Mouse (Mus musculus): ENCODE measurements around the gene Thada. TPM values are rescaled to one million over a fixed set of nuclear protein-coding genes. Genes with fewer than 3 reads are reported as not detected.

Thada gene
- polyA plus RNA-seq, 1 experiment from 2014 or later, result 10.3 TPM

DNA sequence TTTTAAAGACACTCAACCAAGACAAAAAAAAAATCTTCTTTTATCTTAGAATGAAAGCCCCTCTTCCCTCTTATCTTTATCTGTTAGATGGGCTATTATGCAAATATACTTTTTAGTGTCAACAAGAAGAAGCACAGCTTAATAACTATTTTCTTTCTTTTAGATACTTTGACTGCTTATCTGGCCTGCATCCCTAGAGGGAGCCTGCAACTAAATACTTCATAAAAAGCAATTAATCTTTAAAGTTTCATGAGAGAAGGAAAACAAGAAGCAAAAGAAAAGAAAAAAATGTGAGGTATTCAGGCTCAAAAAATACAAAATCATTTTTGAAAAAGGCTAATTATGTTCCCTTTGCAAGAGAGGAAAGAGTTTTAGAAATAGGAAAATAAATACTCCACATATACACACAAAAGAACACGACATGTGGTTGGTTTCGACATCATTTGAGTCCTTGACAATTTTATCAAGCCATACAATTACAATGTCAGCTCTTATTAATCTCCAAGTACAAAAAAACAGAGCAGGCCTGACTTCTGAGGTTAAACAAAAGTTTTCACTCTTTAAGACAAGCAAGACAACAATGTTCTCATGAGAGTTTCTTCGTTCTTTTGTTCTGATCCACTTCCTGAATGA is 32.1 kb upstream of the Thada start:
- H3K4me1 ChIP-seq, result peaks cover 3% of the 10 kb centered on the region; the same call in 1 of the 2 replicates
- WGBS, result 43% methylated on average over 3 of the region's 3 CpGs
- H3K4me2 ChIP-seq, result no peak overlapping the region
- no peak overlapping the region for H3K4me3 ChIP-seq
- no peak overlapping the region for H3K9ac ChIP-seq
- no peak overlapping the region for H3K27ac ChIP-seq
- ATAC-seq (ENCODE audit: insufficient number of reproducible peaks, insufficient read depth, low FRiP score, low TSS enrichment, low read depth), result no peak
- H3K9me3 ChIP-seq, result no peaks in the 10 kb centered on the region
- H3K36me3 ChIP-seq, result no peaks in the 10 kb centered on the region
- H3K27me3 ChIP-seq, result no peaks in the 10 kb centered on the region

DNA sequence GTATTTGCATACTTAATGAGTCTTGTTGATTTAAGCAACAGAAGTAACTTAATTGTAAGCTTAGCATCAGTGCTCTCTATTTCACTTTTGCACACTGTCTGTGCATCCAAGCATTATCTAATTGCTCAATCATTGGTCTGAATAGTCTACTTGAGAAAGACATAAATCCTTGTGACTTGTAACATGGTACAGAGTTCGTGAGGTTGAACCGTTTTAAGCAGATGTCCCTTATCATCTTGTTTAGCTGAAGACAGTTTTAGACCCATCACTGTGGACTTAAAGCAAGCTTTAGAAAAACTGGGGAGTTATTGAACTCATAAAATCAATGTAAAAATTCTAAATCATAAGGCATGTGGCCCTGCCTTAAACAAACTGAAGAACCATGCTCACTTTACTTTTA is 31.6 kb upstream of the Thada start:
- H3K9me3 ChIP-seq, result no peaks in the 10 kb centered on the region
- ATAC-seq (ENCODE audit: insufficient number of reproducible peaks, insufficient read depth, low FRiP score, low TSS enrichment, low read depth), result no peak
- H3K36me3 ChIP-seq, result no peaks in the 10 kb centered on the region
- no peak overlapping the region for H3K4me2 ChIP-seq
- no peaks in the 10 kb centered on the region for H3K27me3 ChIP-seq
- 71% methylated on average over 2 of the region's 2 CpGs for WGBS
- H3K4me1 ChIP-seq, result peaks cover 3% of the 10 kb centered on the region; the same call in 1 of the 2 replicates
- no peak overlapping the region for H3K27ac ChIP-seq
- H3K9ac ChIP-seq, result no peak overlapping the region
- no peak overlapping the region for H3K4me3 ChIP-seq

DNA sequence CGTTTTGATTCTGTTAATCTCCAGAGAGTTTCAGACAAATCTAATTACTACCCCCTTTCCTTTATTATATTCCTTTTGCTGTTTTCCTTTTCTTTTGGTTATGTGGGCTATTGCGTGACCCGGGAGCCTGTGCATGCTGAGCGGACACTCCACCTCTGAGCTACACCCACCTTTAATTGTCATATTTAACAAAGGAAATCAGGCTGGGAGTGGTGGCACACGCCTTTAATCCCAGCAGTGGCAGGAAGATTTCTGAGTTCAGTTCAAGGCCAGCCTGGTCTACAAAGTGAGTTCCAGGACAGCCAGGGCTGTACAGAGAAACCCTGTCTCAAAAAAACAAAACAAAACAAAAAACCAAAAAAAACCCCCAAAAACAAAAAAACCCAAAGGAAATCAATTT is 31.0 kb upstream of the Thada start:
- H3K27me3 ChIP-seq, result no peaks in the 10 kb centered on the region
- H3K4me1 ChIP-seq, result peaks cover 3% of the 10 kb centered on the region; the same call in 1 of the 2 replicates
- no peak overlapping the region for H3K4me2 ChIP-seq
- H3K4me3 ChIP-seq, result no peak overlapping the region
- H3K9me3 ChIP-seq, result no peaks in the 10 kb centered on the region
- no peaks in the 10 kb centered on the region for H3K36me3 ChIP-seq
- WGBS, result 87% methylated on average over 5 of the region's 5 CpGs
- no peak overlapping the region for H3K27ac ChIP-seq
- ATAC-seq (ENCODE audit: insufficient number of reproducible peaks, insufficient read depth, low FRiP score, low TSS enrichment, low read depth), result no peak
- no peak overlapping the region for H3K9ac ChIP-seq

DNA sequence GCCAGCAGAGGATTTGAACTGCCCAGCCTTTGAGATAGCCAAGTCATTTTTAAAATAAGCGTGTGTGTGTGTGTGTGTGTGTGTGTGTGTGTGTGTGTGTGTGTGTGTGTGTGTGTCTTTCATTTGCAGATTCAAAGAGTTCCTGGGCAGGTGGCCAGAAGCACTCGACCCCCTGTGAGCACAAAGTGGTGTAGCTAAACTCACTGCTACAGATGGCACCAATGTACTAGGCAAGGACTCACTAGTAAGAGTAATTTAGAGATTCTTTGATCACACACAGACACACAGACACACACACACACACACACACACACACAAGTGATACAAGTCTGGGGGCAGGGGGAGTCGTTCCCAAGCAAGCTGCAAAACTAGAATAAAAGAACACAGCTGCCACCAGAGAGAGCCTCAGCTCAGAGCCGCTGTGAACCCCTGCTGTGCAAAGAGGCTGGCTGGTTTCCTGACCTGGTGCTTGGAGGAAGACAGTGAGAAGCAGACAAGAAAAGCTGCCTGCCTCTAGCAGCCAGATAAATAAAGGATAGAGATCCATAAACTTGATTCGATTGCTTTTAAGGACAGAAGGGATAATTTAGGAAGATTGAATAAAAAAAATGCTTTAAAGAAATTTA is 26.4 kb upstream of the Thada start:
- Histone ChIP-seq H3K4me3 (no peak overlapping the region), H3K36me3 (no peaks in the 10 kb centered on the region), H3K4me1 (no peaks in the 10 kb centered on the region), H3K27ac (no peak overlapping the region), H3K4me2 (no peak overlapping the region), H3K9ac (no peak overlapping the region), H3K27me3 (no peaks in the 10 kb centered on the region), H3K9me3 (no peaks in the 10 kb centered on the region)
- WGBS, result 36% methylated on average over 5 of the region's 5 CpGs
- no peak for ATAC-seq (ENCODE audit: insufficient number of reproducible peaks, insufficient read depth, low FRiP score, low TSS enrichment, low read depth)

DNA sequence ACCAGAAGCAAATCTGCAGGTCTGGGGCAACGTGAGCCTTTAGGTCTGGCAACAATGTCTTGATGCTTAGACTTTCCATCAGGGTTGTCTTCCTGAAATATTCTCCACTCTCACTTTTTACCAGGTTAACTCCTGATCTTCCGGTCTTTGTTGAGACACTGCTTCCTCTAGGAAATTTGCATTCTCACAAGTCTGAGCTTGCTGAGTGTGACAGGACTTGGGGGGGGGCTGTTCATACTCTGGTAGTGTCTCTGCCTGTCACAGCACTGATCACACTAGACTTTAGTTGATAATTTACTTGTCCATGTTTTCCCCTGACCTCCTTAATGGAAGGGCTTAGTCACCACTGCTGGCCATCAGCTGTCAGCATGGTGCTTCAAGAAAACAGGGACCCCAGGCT is 21.4 kb upstream of the Thada start:
- no peak overlapping the region for H3K9ac ChIP-seq
- H3K36me3 ChIP-seq, result no peaks in the 10 kb centered on the region
- no peak overlapping the region for H3K27ac ChIP-seq
- no peak for ATAC-seq (ENCODE audit: insufficient number of reproducible peaks, insufficient read depth, low FRiP score, low TSS enrichment, low read depth)
- no peak overlapping the region for H3K4me2 ChIP-seq
- H3K4me1 ChIP-seq, result no peaks in the 10 kb centered on the region
- 75% methylated on average over 2 of the region's 2 CpGs for WGBS
- no peak overlapping the region for H3K4me3 ChIP-seq
- no peaks in the 10 kb centered on the region for H3K9me3 ChIP-seq
- H3K27me3 ChIP-seq, result no peaks in the 10 kb centered on the region

DNA sequence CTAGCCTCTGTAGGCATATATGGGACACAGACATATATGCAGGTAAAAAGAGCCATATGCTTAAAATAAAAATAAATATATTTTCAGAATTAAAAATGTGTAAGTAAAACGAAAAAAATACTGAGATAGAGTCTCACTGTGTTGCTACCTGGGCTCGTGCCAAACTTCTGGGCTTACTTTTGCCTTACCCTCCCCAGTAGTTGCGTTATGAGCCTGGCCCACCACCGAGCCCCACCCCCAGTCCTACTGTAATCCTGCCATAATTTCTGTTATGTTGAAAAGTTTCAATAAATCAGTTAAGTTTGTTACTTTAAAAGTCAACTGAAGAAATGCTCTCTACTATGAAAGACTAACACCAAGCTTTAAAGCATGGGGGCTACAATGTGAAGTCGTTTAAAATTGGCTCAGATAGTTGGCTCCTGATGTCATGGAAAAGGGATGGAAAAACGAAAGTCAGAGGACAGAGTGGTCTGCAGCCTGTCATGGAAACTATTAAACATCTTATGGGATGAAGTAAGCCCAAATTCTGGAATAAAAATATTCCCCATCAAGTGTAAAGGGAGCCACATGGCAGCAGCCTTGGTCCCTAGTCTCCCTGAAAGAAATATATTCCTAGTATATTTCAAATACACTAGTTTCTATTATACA is 17.8 kb upstream of the Thada start:
- ATAC-seq (ENCODE audit: insufficient number of reproducible peaks, insufficient read depth, low FRiP score, low TSS enrichment, low read depth), result no peak
- Histone ChIP-seq H3K9me3 (no peaks in the 10 kb centered on the region), H3K27me3 (no peaks in the 10 kb centered on the region), H3K4me1 (peaks cover 10% of the 10 kb centered on the region), H3K9ac (no peak overlapping the region), H3K4me3 (no peak overlapping the region), H3K27ac (no peak overlapping the region), H3K36me3 (no peaks in the 10 kb centered on the region), H3K4me2 (no peak overlapping the region)
- WGBS, result 69% methylated on average over 6 of the region's 6 CpGs

DNA sequence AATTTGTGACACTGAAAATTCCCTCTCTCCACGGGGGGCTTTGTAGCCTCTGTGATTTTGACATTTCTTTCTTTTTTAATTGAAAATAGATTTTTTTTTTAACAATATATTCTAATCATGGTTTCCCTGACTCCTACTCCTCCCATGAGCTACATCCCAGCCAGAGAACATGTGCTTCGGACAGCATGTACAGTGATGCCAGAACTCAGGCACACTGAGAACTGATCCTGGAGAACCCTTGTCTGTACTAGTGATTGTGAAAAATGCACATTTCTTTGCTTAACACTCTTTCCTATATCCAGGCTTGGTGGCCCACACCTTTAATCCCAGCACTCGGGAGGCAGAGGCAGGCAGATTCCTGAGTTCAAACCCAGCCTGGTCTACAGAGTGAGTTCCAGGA is 16.8 kb upstream of the Thada start:
- no peaks in the 10 kb centered on the region for H3K36me3 ChIP-seq
- no peaks in the 10 kb centered on the region for H3K9me3 ChIP-seq
- H3K4me3 ChIP-seq, result no peak overlapping the region
- no peak overlapping the region for H3K4me2 ChIP-seq
- H3K4me1 ChIP-seq, result peaks cover 10% of the 10 kb centered on the region
- H3K27me3 ChIP-seq, result no peaks in the 10 kb centered on the region
- 88% methylated on average over 3 of the region's 3 CpGs for WGBS
- ATAC-seq (ENCODE audit: insufficient number of reproducible peaks, insufficient read depth, low FRiP score, low TSS enrichment, low read depth), result no peak
- H3K9ac ChIP-seq, result no peak overlapping the region
- H3K27ac ChIP-seq, result no peak overlapping the region

DNA sequence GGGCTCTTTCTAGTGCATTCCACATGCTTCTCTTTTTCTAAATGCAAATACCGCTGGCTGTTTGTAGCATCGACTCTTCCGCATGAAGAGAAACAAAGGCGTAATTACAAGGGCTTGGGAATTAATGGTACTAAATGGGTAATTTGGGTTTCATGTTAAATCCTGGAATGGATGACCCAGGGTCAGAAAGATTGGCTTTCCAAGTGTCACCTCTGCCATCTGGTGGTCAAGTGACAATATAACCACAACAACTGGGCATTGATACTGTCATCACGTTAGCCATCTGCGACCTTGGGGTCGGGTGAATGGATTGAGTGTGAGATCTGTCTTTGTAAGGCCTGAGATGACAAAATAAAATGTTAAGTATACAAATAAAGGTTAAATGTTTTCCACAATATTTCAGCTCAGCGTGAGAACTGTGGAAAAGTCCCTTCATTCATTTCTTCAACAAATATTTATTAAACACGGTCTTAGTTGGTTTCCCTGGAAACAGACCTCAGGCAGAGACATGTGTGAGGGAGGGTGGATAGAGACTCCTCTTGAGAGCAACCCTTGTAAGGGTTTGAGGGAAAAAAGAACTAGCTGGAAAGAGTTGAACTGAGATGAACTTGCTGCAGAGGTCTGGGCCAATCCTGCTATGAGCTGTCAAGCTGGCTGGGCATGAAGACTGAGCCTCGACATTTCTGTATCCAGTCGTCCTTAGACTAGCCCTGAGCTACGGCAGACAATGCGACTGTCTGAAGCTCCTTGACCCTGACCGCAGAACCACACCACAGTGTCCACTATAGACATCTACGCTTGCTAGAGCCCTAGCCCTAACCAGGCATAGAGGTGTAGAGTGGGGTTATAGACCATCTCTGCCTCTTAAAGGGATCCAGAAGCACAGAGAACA is 14.7 kb upstream of the Thada start:
- Histone ChIP-seq H3K36me3 (no peaks in the 10 kb centered on the region), H3K9ac (no peak overlapping the region), H3K4me3 (no peak overlapping the region), H3K9me3 (no peaks in the 10 kb centered on the region), H3K4me2 (no peak overlapping the region), H3K27ac (no peak overlapping the region), H3K4me1 (peaks cover 10% of the 10 kb centered on the region), H3K27me3 (no peaks in the 10 kb centered on the region)
- ATAC-seq (ENCODE audit: insufficient number of reproducible peaks, insufficient read depth, low FRiP score, low TSS enrichment, low read depth), result no peak
- 47% methylated on average over 15 of the region's 15 CpGs for WGBS

DNA sequence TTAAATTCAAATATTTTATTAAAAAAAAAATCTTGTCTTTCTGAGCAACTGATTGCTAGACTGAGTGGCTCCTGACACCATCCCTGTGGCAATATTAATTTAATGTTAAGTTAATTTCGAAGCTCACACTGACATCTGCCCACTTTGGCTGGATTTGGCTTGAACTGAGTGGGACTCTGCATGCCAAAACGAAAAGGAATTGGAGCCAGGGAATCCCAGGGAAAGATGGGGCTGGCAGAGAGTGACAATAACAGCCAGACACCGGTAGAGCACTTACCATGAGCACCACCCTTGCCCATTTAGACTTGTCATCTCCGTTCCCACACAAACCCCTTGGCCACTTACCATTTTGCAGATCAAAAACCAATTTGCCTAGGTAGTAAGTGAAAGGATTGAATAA is 12.3 kb upstream of the Thada start:
- H3K4me1 ChIP-seq, result peaks cover 10% of the 10 kb centered on the region
- WGBS, result 83% methylated on average over 4 of the region's 4 CpGs
- H3K27ac ChIP-seq, result no peak overlapping the region
- no peak overlapping the region for H3K4me3 ChIP-seq
- H3K27me3 ChIP-seq, result no peaks in the 10 kb centered on the region
- H3K9ac ChIP-seq, result no peak overlapping the region
- no peak for ATAC-seq (ENCODE audit: insufficient number of reproducible peaks, insufficient read depth, low FRiP score, low TSS enrichment, low read depth)
- H3K4me2 ChIP-seq, result no peak overlapping the region
- H3K9me3 ChIP-seq, result no peaks in the 10 kb centered on the region
- H3K36me3 ChIP-seq, result no peaks in the 10 kb centered on the region

DNA sequence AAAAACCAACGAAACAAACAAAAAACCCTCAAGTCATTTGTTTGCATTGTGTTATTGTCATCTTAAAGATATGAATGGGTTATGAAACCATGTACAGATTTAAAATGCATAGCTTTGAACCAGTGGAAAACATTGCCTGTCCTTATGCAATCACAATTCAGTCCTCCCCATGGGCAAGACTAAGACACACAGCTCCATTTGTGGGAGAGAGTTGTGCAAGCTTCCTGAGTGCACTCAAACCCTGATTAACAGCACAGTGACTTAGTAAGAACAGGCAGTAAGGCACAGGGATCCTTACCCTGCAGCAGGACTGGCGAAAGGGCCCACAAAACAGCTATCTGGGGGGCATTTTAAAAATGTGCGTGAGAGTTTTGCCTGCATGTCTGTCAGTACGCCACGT is 11.2 kb upstream of the Thada start:
- Histone ChIP-seq H3K9me3 (no peaks in the 10 kb centered on the region), H3K36me3 (no peaks in the 10 kb centered on the region), H3K27me3 (no peaks in the 10 kb centered on the region), H3K9ac (no peak overlapping the region), H3K4me3 (no peak overlapping the region), H3K27ac (no peak overlapping the region), H3K4me2 (no peak overlapping the region), H3K4me1 (peaks cover 10% of the 10 kb centered on the region)
- WGBS, result 83% methylated on average over 5 of the region's 5 CpGs
- no peak for ATAC-seq (ENCODE audit: insufficient number of reproducible peaks, insufficient read depth, low FRiP score, low TSS enrichment, low read depth)

DNA sequence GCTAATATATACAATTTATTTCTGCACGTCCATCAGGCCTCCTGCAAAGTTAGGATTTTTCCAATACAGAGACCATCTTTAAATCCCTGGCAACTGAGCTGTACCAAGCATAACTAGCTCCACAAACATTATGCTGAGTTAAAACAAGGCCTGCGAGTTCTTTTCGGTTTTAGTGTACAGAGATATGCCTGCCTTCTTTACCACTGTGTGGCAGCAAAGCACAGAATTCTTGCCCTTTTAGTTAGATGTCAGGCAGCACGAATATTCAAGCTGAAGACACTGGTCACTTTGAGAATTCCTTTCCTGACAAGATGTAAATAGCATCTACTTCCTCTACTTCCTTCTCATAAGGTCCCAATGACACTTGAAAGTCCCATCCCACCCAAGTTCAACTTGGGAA is 8.3 kb upstream of the Thada start:
- Histone ChIP-seq H3K4me1 (no peaks in the 10 kb centered on the region), H3K9me3 (no peaks in the 10 kb centered on the region), H3K27me3 (no peaks in the 10 kb centered on the region), H3K27ac (no peak overlapping the region), H3K9ac (no peak overlapping the region), H3K4me3 (no peak overlapping the region), H3K4me2 (no peak overlapping the region), H3K36me3 (no peaks in the 10 kb centered on the region)
- ATAC-seq (ENCODE audit: insufficient number of reproducible peaks, insufficient read depth, low FRiP score, low TSS enrichment, low read depth), result no peak
- 58% methylated on average over 4 of the region's 4 CpGs for WGBS
